Comparison of ENCODE assay signal across 19 mouse cellular contexts in the genomic region with DNA sequence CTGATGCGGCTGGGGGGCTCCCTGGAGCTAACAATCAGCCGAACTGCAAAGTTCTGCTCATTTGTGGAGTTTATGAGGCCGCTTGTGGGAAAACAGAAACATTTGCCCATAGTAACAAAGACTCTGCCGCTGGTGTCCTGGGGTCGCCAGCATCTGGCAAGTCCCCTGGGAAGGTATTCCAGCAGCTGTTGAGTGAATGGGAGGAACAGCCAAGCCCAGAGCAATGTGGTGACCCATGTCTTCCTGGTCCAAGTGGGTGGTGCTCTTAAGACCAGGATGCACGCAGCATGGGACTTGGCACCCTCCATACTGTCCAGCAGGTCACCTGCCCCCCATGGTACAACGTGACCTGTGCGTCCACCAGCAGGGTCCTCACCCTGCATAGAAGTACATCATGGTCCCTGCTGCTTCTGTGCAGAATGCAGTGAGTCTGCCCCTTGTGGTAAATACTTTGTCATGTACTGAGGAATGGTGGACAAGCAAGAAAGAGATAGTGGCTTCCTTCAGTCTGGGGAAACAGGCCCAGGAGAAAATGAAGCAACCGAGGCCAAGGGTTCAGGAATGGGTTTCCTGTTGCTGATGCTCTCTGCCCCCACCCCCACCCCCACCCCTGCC. TPM values are rescaled to one million over a fixed set of nuclear protein-coding genes. Genes with fewer than 3 reads are reported as not detected.
DNase-seq lines count a peak whose midpoint lies in the region; ATAC-seq and TF ChIP-seq lines count a peak whose summit lies in the region.
"Had no signal": no experiment of that assay in that cellular context is flagged by ENCODE, and none has a peak within 500 bp of the region (broad histone marks: within the 10 kb centered on the region; RNA-seq: fewer than 3 reads in every experiment).

No protein-coding gene starts in this region.

- no peak overlapping the region for H3K4me3 ChIP-seq in hindbrain, postnatal 0 days (ENCODE audit: low read length)
- H3K4me3 ChIP-seq in hindbrain, embryonic 10.5 days, result no peak overlapping the region
- no peak overlapping the region for H3K4me3 ChIP-seq in liver, postnatal 0 days (ENCODE audit: low read depth, low read length)
- no peak overlapping the region for H3K4me3 ChIP-seq in liver, embryonic 12.5 days
- no peak overlapping the region for H3K4me3 ChIP-seq in heart, postnatal 0 days (ENCODE audit: low read depth, low read length)
- H3K4me3 ChIP-seq: forebrain, embryonic 10.5 days; gastrocnemius, adult 2 months had no signal

- no peaks in the 10 kb centered on the region for H3K27me3 ChIP-seq in hindbrain, postnatal 0 days (ENCODE audit: insufficient read depth, low read length)
- no peaks in the 10 kb centered on the region for H3K27me3 ChIP-seq in hindbrain, embryonic 10.5 days (ENCODE audit: insufficient read depth, poor library complexity, severe bottlenecking)
- no peaks in the 10 kb centered on the region for H3K27me3 ChIP-seq in liver, postnatal 0 days (ENCODE audit: insufficient read depth, low read length)
- H3K27me3 ChIP-seq in liver, embryonic 12.5 days (replicated peaks), result no peaks in the 10 kb centered on the region
- H3K27me3 ChIP-seq in heart, postnatal 0 days (ENCODE audit: control insufficient read depth, insufficient read depth, low read length), result no peaks in the 10 kb centered on the region
- H3K27me3 ChIP-seq: CH12.LX, Patski had no signal

- no peaks in the 10 kb centered on the region for H3K36me3 ChIP-seq in hindbrain, postnatal 0 days (ENCODE audit: insufficient read depth, low read length)
- H3K36me3 ChIP-seq in hindbrain, embryonic 10.5 days, result no peaks in the 10 kb centered on the region
- no peaks in the 10 kb centered on the region for H3K36me3 ChIP-seq in liver, postnatal 0 days (replicated peaks; ENCODE audit: insufficient read depth, low read length)
- no peaks in the 10 kb centered on the region for H3K36me3 ChIP-seq in liver, embryonic 12.5 days
- no peaks in the 10 kb centered on the region for H3K36me3 ChIP-seq in heart, postnatal 0 days (replicated peaks; ENCODE audit: control insufficient read depth, insufficient read depth, low read length)
- H3K36me3 ChIP-seq: forebrain, embryonic 10.5 days had no signal

- peak; percentile 60 for TF ChIP-seq CTCF in hindbrain, postnatal 0 days (IDR thresholded peaks at IDR 0.05; ENCODE audit: low read depth)
- peak; percentile 22; the same call in 1 of the 2 replicates for TF ChIP-seq CTCF in liver, postnatal 0 days (IDR thresholded peaks at IDR 0.05; ENCODE audit: low read depth)
- peak; percentile 10; the same call in 1 of the 2 replicates for TF ChIP-seq CTCF in heart, postnatal 0 days (IDR thresholded peaks at IDR 0.05; ENCODE audit: low read depth)

- H3K9ac ChIP-seq in hindbrain, postnatal 0 days (replicated peaks; ENCODE audit: low read length), result no peak overlapping the region
- no peak overlapping the region for H3K9ac ChIP-seq in liver, postnatal 0 days (replicated peaks)
- no peak overlapping the region for H3K9ac ChIP-seq in liver, embryonic 12.5 days
- H3K9ac ChIP-seq in heart, postnatal 0 days (replicated peaks; ENCODE audit: low read depth, low read length), result no peak overlapping the region
- H3K9ac ChIP-seq: liver, embryonic 14.5 days had no signal

- no peak for ATAC-seq in hindbrain, postnatal 0 days
- no peak for ATAC-seq in liver, postnatal 0 days
- ATAC-seq in liver, embryonic 12.5 days, result no peak
- 0 out of 2 replicates have a peak, but pooled peaks have one; percentile 27 for ATAC-seq in heart, postnatal 0 days (ENCODE audit: insufficient read depth, low read depth)
- ATAC-seq: Patski had no signal

- H3K27ac ChIP-seq in hindbrain, postnatal 0 days, result no peak overlapping the region
- H3K27ac ChIP-seq in hindbrain, embryonic 10.5 days, result no peak overlapping the region
- H3K27ac ChIP-seq in liver, postnatal 0 days (ENCODE audit: low read depth), result no peak overlapping the region
- H3K27ac ChIP-seq in liver, embryonic 12.5 days, result no peak overlapping the region
- no peak overlapping the region for H3K27ac ChIP-seq in heart, postnatal 0 days (ENCODE audit: low read depth)
- H3K27ac ChIP-seq: forebrain, embryonic 10.5 days; gastrocnemius, adult 2 months; liver, embryonic 14.5 days had no signal

- WGBS in hindbrain, postnatal 0 days, result 83% methylated on average over 9 of the region's 9 CpGs
- 84% methylated on average over 9 of the region's 9 CpGs for WGBS in hindbrain, embryonic 10.5 days
- 74% methylated on average over 9 of the region's 9 CpGs for WGBS in liver, postnatal 0 days (ENCODE audit: insufficient replicate concordance)
- 79% methylated on average over 9 of the region's 9 CpGs for WGBS in liver, embryonic 12.5 days (ENCODE audit: insufficient replicate concordance)
- 72% methylated on average over 9 of the region's 9 CpGs for WGBS in heart, postnatal 0 days

- no peaks in the 10 kb centered on the region for H3K9me3 ChIP-seq in hindbrain, postnatal 0 days (ENCODE audit: low read length)
- H3K9me3 ChIP-seq in hindbrain, embryonic 10.5 days, result 0 out of 2 replicates have a peak, but pooled peaks cover 3% of the 10 kb centered on the region
- no peaks in the 10 kb centered on the region for H3K9me3 ChIP-seq in liver, postnatal 0 days (ENCODE audit: low read length)
- peaks cover 28% of the 10 kb centered on the region for H3K9me3 ChIP-seq in liver, embryonic 12.5 days (replicated peaks)
- no peaks in the 10 kb centered on the region for H3K9me3 ChIP-seq in heart, postnatal 0 days (replicated peaks; ENCODE audit: control insufficient read depth, low read length)

- H3K4me1 ChIP-seq in hindbrain, postnatal 0 days (ENCODE audit: insufficient read depth, low read length), result 0 out of 2 replicates have a peak, but pooled peaks cover 17% of the 10 kb centered on the region
- peaks cover 5% of the 10 kb centered on the region; the same call in 1 of the 2 replicates for H3K4me1 ChIP-seq in hindbrain, embryonic 10.5 days (replicated peaks)
- H3K4me1 ChIP-seq in liver, postnatal 0 days (ENCODE audit: insufficient read depth), result no peaks in the 10 kb centered on the region
- H3K4me1 ChIP-seq in liver, embryonic 12.5 days, result no peaks in the 10 kb centered on the region
- H3K4me1 ChIP-seq in heart, postnatal 0 days (ENCODE audit: control insufficient read depth, insufficient read depth), result no peaks in the 10 kb centered on the region
- H3K4me1 ChIP-seq: forebrain, embryonic 10.5 days had no signal

- TF ChIP-seq EP300 in liver, postnatal 0 days (IDR thresholded peaks at IDR 0.05; ENCODE audit: low read depth), result no peak
- no peak for TF ChIP-seq EP300 in heart, postnatal 0 days (IDR thresholded peaks at IDR 0.05; ENCODE audit: low read depth)

- DNase-seq in hindbrain, postnatal 0 days (ENCODE audit: low spot score), result no peak
- no peak for DNase-seq in hindbrain, embryonic 10.5 days (ENCODE audit: low spot score)
- no peak for DNase-seq in liver, postnatal 0 days
- peak; percentile 19 for DNase-seq in forelimb bud, embryonic 11.5 days (ENCODE audit: low read depth, low spot score)
- no peak for DNase-seq in heart, postnatal 0 days (ENCODE audit: low spot score)
- DNase-seq in urinary bladder, postnatal 10 days (ENCODE audit: low spot score), result no peak
- DNase-seq: cerebellum, adult 9-10 months; gastrocnemius, adult 2 months; thymus, adult 2 months had no signal

- no peak overlapping the region for H3K4me2 ChIP-seq in hindbrain, postnatal 0 days (ENCODE audit: low read depth, low read length)
- no peak overlapping the region for H3K4me2 ChIP-seq in liver, postnatal 0 days (ENCODE audit: low read depth, low read length)
- no peak overlapping the region for H3K4me2 ChIP-seq in liver, embryonic 12.5 days
- H3K4me2 ChIP-seq in heart, postnatal 0 days (ENCODE audit: low read depth, low read length), result no peak overlapping the region
- H3K4me2 ChIP-seq: midbrain, embryonic 11.5 days had no signal

RNA-seq across cellular contexts. Expression of gene Hmgb4, which starts 8.6 kb away (rescaled TPM):
- not detected in 2 replicates for total RNA-seq in hindbrain, postnatal 0 days (2014; rRNA removed)
- polyA plus RNA-seq in hindbrain, postnatal 0 days (2015; fragmentation: Nextera tagmentation; extraction: Ambion mirVana), result not detected in 2 replicates
- not detected in 2 replicates for polyA plus RNA-seq in hindbrain, embryonic 10.5 days (2016; fragmentation: Nextera tagmentation; extraction: Ambion mirVana)
- not detected in 2 replicates for polyA plus RNA-seq in liver, postnatal 0 days (2015; fragmentation: Nextera tagmentation; extraction: Ambion mirVana)
- not detected in 2 replicates for polyA plus RNA-seq in liver, embryonic 12.5 days (2016; fragmentation: Nextera tagmentation; extraction: Ambion mirVana)
- not detected in 2 replicates for total RNA-seq in heart, postnatal 0 days (2014; rRNA removed; ENCODE audit: low replicate concordance)
- polyA plus RNA-seq in heart, postnatal 0 days (2015; fragmentation: Nextera tagmentation; extraction: Ambion mirVana), result not detected in 2 replicates
- total RNA-seq: CH12.LX; gastrocnemius, adult 2 months; left cerebral cortex, adult 18-20 months had no signal
- polyA plus RNA-seq: embryonic facial prominence, embryonic 11.5 days; forebrain, embryonic 10.5 days; hindbrain, embryonic 11.5 days; liver, embryonic 14.5 days; midbrain, embryonic 11.5 days; neural tube, embryonic 11.5 days; Patski; thymus, adult 2 months had no signal

Comparison
In these comparisons a context has a peak if more than half of its experiments do, and no peak if none do; other contexts are left out.
1. CTCF ChIP-seq: peak in every context shown above with its lines; median percentile 60 in hindbrain, postnatal 0 days; 22 in liver, postnatal 0 days; 10 in heart, postnatal 0 days.